Mouse (Mus musculus) skeletal muscle tissue, adult 2 months (tissue): Measurements from ENCODE around the gene Minos1.

Experiments used
- DNase-seq: peaks from one replicate; pipeline ENCODE4 v3.0.0-alpha.2; 2012; ENCODE audit warnings: low read depth, low spot score

Gene Minos1

GRCm38 (mm10) chr4:139130701-139131549, at the start of gene Minos1:
TSS of gene Minos1 (minus strand) at chr4:139131113.
- peak; percentile 99 for DNase-seq

- DNase-seq = no peak
Observed at GRCm38 (mm10) chr4:139179731-139180625, 49.1 kb upstream of the Minos1 start.

- no peak for DNase-seq
Observed at GRCm38 (mm10) chr4:139179218-139179617, 48.3 kb upstream of the Minos1 start.

GRCm38 (mm10) chr4:139178377-139178776, 47.5 kb upstream of the Minos1 start:
- DNase-seq = no peak

GRCm38 (mm10) chr4:139177921-139178320, 47.0 kb upstream of the Minos1 start:
- DNase-seq = no peak

- DNase-seq = no peak
Observed at GRCm38 (mm10) chr4:139176023-139176422, 45.1 kb upstream of the Minos1 start.

GRCm38 (mm10) chr4:139175061-139175971, 44.4 kb upstream of the Minos1 start:
- peak; percentile 92 for DNase-seq

- DNase-seq = no peak
Observed at GRCm38 (mm10) chr4:139169748-139170279, 38.9 kb upstream of the Minos1 start.

GRCm38 (mm10) chr4:139168985-139169747, 38.3 kb upstream of the Minos1 start:
- peak; percentile 62 for DNase-seq

GRCm38 (mm10) chr4:139167107-139167506, 36.2 kb upstream of the Minos1 start:
- no peak for DNase-seq

GRCm38 (mm10) chr4:139166244-139166643, 35.3 kb upstream of the Minos1 start:
- DNase-seq = no peak

GRCm38 (mm10) chr4:139165259-139165658, 34.3 kb upstream of the Minos1 start:
- DNase-seq = no peak

- DNase-seq = no peak
Observed at GRCm38 (mm10) chr4:139164082-139164481, 33.2 kb upstream of the Minos1 start.

GRCm38 (mm10) chr4:139161076-139161475, 30.2 kb upstream of the Minos1 start:
- DNase-seq = no peak

GRCm38 (mm10) chr4:139158350-139158749, 27.4 kb upstream of the Minos1 start:
- DNase-seq = no peak

- DNase-seq = no peak
Observed at GRCm38 (mm10) chr4:139156538-139156937, 25.6 kb upstream of the Minos1 start.

GRCm38 (mm10) chr4:139154576-139155307, 23.8 kb upstream of the Minos1 start:
- peak; percentile 84 for DNase-seq

GRCm38 (mm10) chr4:139151370-139151769, 20.5 kb upstream of the Minos1 start:
- no peak for DNase-seq

GRCm38 (mm10) chr4:139146760-139147159, 15.8 kb upstream of the Minos1 start:
- DNase-seq = peak; percentile 78

- no peak for DNase-seq
Observed at GRCm38 (mm10) chr4:139145156-139145555, 14.2 kb upstream of the Minos1 start.
